Mouse (Mus musculus): ENCODE data around the gene Aggf1. TPM values are rescaled to one million over a fixed set of nuclear protein-coding genes. Genes with fewer than 3 reads are reported as not detected.

Gene Aggf1
- polyA plus RNA-seq, 1 experiment from 2014 or later: 38.3 TPM

- no peak overlapping the region for H3K27ac ChIP-seq (replicated peaks)
- H3K4me3 ChIP-seq: no peak overlapping the region
- no peaks in the 10 kb centered on the region for H3K36me3 ChIP-seq
- no peak for ATAC-seq (ENCODE audit: low FRiP score, low read depth)
- H3K4me1 ChIP-seq (replicated peaks): no peaks in the 10 kb centered on the region
- H3K4me2 ChIP-seq: no peak overlapping the region
- H3K9me3 ChIP-seq: no peaks in the 10 kb centered on the region
- no peaks in the 10 kb centered on the region for H3K27me3 ChIP-seq
- no peak overlapping the region for H3K9ac ChIP-seq
- WGBS: 64% methylated on average over 4 of the region's 4 CpGs
Observed at GRCm38 (mm10) chr13:95306596-95306995, 68.6 kb downstream of the Aggf1 start.

Other genes with a start within 250 kb of the Aggf1 start
- gene Pde8b, start 125.0 kb downstream of the Aggf1 start, polyA plus RNA-seq (2015; fragmentation: Nextera tagmentation; extraction: Ambion mirVana): 7.0 and 8.5 TPM in 2 replicates
- gene Zbed3, start 51.7 kb downstream of the Aggf1 start, polyA plus RNA-seq (2015; fragmentation: Nextera tagmentation; extraction: Ambion mirVana): 35.6 and 39.3 TPM in 2 replicates
- gene Crhbp, start 69.6 kb upstream of the Aggf1 start, polyA plus RNA-seq (2015; fragmentation: Nextera tagmentation; extraction: Ambion mirVana): 8.7 and 8.8 TPM in 2 replicates
- gene S100z, start 103.4 kb upstream of the Aggf1 start, polyA plus RNA-seq (2015; fragmentation: Nextera tagmentation; extraction: Ambion mirVana): not detected in 2 replicates
- not detected in 2 replicates for gene F2rl1, start 149.9 kb upstream of the Aggf1 start, polyA plus RNA-seq (2015; fragmentation: Nextera tagmentation; extraction: Ambion mirVana)
- 60.0 and 62.8 TPM in 2 replicates for gene F2r, start 243.1 kb upstream of the Aggf1 start, polyA plus RNA-seq (2015; fragmentation: Nextera tagmentation; extraction: Ambion mirVana)